9 mouse cellular contexts compared by ENCODE assay signal in the genomic region with DNA sequence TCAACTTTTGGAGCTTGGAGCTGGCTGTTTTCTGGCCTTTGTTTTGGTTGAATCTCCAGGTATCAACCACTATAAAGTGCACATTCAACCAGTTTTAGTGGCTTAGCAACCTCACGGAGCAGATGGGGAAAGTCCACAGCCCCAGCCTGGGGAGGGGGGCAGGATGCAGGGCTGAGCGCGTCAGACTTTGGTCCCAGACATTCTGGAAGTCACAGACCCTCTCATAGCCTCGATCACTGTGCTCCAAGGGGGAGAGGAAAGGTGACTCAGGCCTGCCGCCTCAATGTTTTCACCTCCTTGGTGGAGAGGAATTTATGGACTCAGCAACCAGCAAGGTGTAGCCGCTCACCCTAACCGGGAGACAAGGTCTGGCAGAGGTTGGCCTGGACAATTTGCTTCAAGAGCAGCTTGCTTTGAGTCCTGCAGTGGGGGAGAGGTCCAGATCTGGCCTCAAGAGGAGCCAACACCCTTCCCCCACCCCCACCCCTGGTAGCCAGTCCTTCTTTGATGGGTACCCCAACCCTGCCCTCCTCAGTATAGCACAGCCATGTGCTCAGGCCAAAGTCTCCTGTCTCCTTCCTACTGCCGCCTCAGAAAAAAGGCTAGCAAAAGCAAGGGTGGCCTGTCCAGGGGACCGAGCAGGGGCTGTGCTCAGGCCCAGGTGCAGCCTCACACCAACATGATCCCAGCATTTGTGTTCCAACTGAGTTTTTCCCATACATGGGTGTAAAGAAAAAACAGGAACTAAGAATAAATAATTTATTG. TPM values are rescaled to one million over a fixed set of nuclear protein-coding genes. Genes with fewer than 3 reads are reported as not detected.
DNase-seq lines count a peak whose midpoint lies in the region; ATAC-seq and TF ChIP-seq lines count a peak whose summit lies in the region.
"Had no signal": no experiment of that assay in that cellular context is flagged by ENCODE, and none has a peak within 500 bp of the region (broad histone marks: within the 10 kb centered on the region; RNA-seq: fewer than 3 reads in every experiment).

No protein-coding gene starts in this region.

- H3K27me3 ChIP-seq in liver, embryonic 11.5 days (replicated peaks; ENCODE audit: control insufficient read depth, insufficient read depth, low read length) = no peaks in the 10 kb centered on the region
- 0 out of 2 replicates have a peak, but pooled peaks cover 4% of the 10 kb centered on the region for H3K27me3 ChIP-seq in hindbrain, embryonic 12.5 days
- no peaks in the 10 kb centered on the region; the same call in 1 of the 2 replicates for H3K27me3 ChIP-seq in limb, embryonic 11.5 days (ENCODE audit: control insufficient read depth, insufficient read depth, low read length)
- H3K27me3 ChIP-seq in small intestine, adult 2 months (ENCODE audit: control insufficient read depth, insufficient read depth, low read length) = no peaks in the 10 kb centered on the region

- no peak overlapping the region for H3K4me3 ChIP-seq in liver, embryonic 11.5 days (ENCODE audit: low read depth, low read length)
- peak overlapping the region; percentile 27; the same call in 1 of the 2 replicates for H3K4me3 ChIP-seq in hindbrain, embryonic 12.5 days
- no peak overlapping the region for H3K4me3 ChIP-seq in limb, embryonic 11.5 days (ENCODE audit: low read depth, low read length)
- no peak overlapping the region for H3K4me3 ChIP-seq in small intestine, adult 2 months (ENCODE audit: low read depth, low read length)

- no peak for TF ChIP-seq CTCF in small intestine, adult 2 months (IDR thresholded peaks at IDR 0.05; ENCODE audit: extremely low read depth, insufficient read length, insufficient replicate concordance, low read depth, low read length)

- peak; percentile 35 for DNase-seq in liver, embryonic 11.5 days (ENCODE audit: low spot score)
- no peak for DNase-seq in liver
- DNase-seq in limb, embryonic 11.5 days (ENCODE audit: low spot score) = no peak
- no peak for DNase-seq in adrenal gland, postnatal 10 days
- no peak for DNase-seq in adrenal gland, adult (ENCODE audit: inconsistent age in 2 of 2, low spot score in 1 of 2)
- no peak for DNase-seq in cerebellum, postnatal 4 days (ENCODE audit: low spot score in 2 of 2)

- peak overlapping the region; percentile 26; the same call in 1 of the 2 replicates for H3K9ac ChIP-seq in liver, embryonic 11.5 days (ENCODE audit: low read depth, low read length)
- H3K9ac ChIP-seq in hindbrain, embryonic 12.5 days = no peak overlapping the region
- H3K9ac ChIP-seq in limb, embryonic 11.5 days (ENCODE audit: low read length) = peak overlapping the region; percentile 40; the same call in 1 of the 2 replicates

- TF ChIP-seq POLR2A in small intestine, adult 2 months (IDR thresholded peaks at IDR 0.05; ENCODE audit: low read depth, low read length) = no peak

- H3K27ac ChIP-seq in liver, embryonic 11.5 days (ENCODE audit: low read depth, low read length) = no peak overlapping the region
- H3K27ac ChIP-seq in hindbrain, embryonic 12.5 days = no peak overlapping the region
- no peak overlapping the region for H3K27ac ChIP-seq in limb, embryonic 11.5 days (replicated peaks; ENCODE audit: low read depth, low read length)
- H3K27ac ChIP-seq in small intestine, adult 2 months (ENCODE audit: insufficient read depth, low read depth, low read length) = peak overlapping the region; percentile 24

- peak overlapping the region; percentile 48 for H3K4me2 ChIP-seq in liver, embryonic 11.5 days
- H3K4me2 ChIP-seq in hindbrain, embryonic 12.5 days (replicated peaks) = peak overlapping the region; percentile 59
- H3K4me2 ChIP-seq in limb, embryonic 11.5 days (ENCODE audit: low read depth, severe bottlenecking) = peak overlapping the region; percentile 41; the same call in 1 of the 2 replicates

- 67% methylated on average over 9 of the region's 9 CpGs for WGBS in liver, embryonic 11.5 days
- 74% methylated on average over 9 of the region's 9 CpGs for WGBS in hindbrain, embryonic 12.5 days
- WGBS in limb, embryonic 11.5 days = 58% methylated on average over 9 of the region's 9 CpGs
- 44% methylated on average over 9 of the region's 9 CpGs for WGBS in small intestine, adult 2 months

- no peaks in the 10 kb centered on the region for H3K9me3 ChIP-seq in liver, embryonic 11.5 days (ENCODE audit: control insufficient read depth, low read length)
- H3K9me3 ChIP-seq in hindbrain, embryonic 12.5 days (replicated peaks) = no peaks in the 10 kb centered on the region
- no peaks in the 10 kb centered on the region for H3K9me3 ChIP-seq in limb, embryonic 11.5 days (ENCODE audit: control insufficient read depth, low read length)
- H3K9me3 ChIP-seq: G1E had no signal

- peak; percentile 37 for ATAC-seq in liver, embryonic 11.5 days (replicated peaks; ENCODE audit: low FRiP score)
- ATAC-seq in hindbrain, embryonic 12.5 days (ENCODE audit: low FRiP score) = peak; percentile 65
- ATAC-seq in limb, embryonic 11.5 days (ENCODE audit: insufficient number of reproducible peaks, low FRiP score, low TSS enrichment, low read depth) = peak; percentile 40; the same call in 1 of the 2 replicates

- peaks cover 8% of the 10 kb centered on the region for H3K4me1 ChIP-seq in liver, embryonic 11.5 days (replicated peaks; ENCODE audit: control insufficient read depth, insufficient read depth, low read length)
- H3K4me1 ChIP-seq in hindbrain, embryonic 12.5 days = 0 out of 2 replicates have a peak, but pooled peaks cover 5% of the 10 kb centered on the region
- peaks cover 5% of the 10 kb centered on the region; the same call in 1 of the 2 replicates for H3K4me1 ChIP-seq in limb, embryonic 11.5 days (ENCODE audit: control insufficient read depth, insufficient read depth, low read length)
- peaks cover 19% of the 10 kb centered on the region for H3K4me1 ChIP-seq in small intestine, adult 2 months (ENCODE audit: control insufficient read depth, insufficient read depth, insufficient read length, low read length)

- no peaks in the 10 kb centered on the region for H3K36me3 ChIP-seq in liver, embryonic 11.5 days (ENCODE audit: control insufficient read depth, insufficient read depth, low read length)
- H3K36me3 ChIP-seq in hindbrain, embryonic 12.5 days = no peaks in the 10 kb centered on the region
- H3K36me3 ChIP-seq in limb, embryonic 11.5 days (ENCODE audit: control insufficient read depth, insufficient read depth, low read length) = no peaks in the 10 kb centered on the region
- H3K36me3 ChIP-seq in small intestine, adult 2 months (ENCODE audit: control insufficient read depth, insufficient read depth, low read length) = no peaks in the 10 kb centered on the region
- H3K36me3 ChIP-seq: G1E had no signal

RNA-seq across cellular contexts. Expression of a gene that starts 4.9 kb away (rescaled TPM):
- 0.21 TPM in 1 of 2 replicates, not detected in the other for polyA plus RNA-seq in liver, embryonic 11.5 days (2014; fragmentation: Nextera tagmentation; extraction: Ambion mirVana)
- 0.48 TPM in 1 of 2 replicates, not detected in the other for polyA plus RNA-seq in hindbrain, embryonic 12.5 days (2016; fragmentation: Nextera tagmentation; extraction: Ambion mirVana)
- polyA plus RNA-seq in limb, embryonic 11.5 days (2014; fragmentation: Nextera tagmentation; extraction: Ambion mirVana) = 0.99 and 1.4 TPM in 2 replicates
- 0.06 and 0.25 TPM in 2 replicates for polyA plus RNA-seq in small intestine, adult 2 months (2012; rRNA removed)
- total RNA-seq in adrenal gland, postnatal 10 days (2021) = not detected
- total RNA-seq: G1E had no signal
- polyA plus RNA-seq: G1E had no signal

RNA-seq across cellular contexts. Expression of a gene that starts 12.6 kb away (rescaled TPM):
- not detected in 2 replicates for polyA plus RNA-seq in liver, embryonic 11.5 days (2014; fragmentation: Nextera tagmentation; extraction: Ambion mirVana)
- polyA plus RNA-seq in hindbrain, embryonic 12.5 days (2016; fragmentation: Nextera tagmentation; extraction: Ambion mirVana) = not detected in 2 replicates
- not detected in 2 replicates for polyA plus RNA-seq in limb, embryonic 11.5 days (2014; fragmentation: Nextera tagmentation; extraction: Ambion mirVana)
- 22.9 and 150 TPM in 2 replicates for polyA plus RNA-seq in small intestine, adult 2 months (2012; rRNA removed)
- total RNA-seq in adrenal gland, postnatal 10 days (2021) = under 1 TPM in 1 of 2 experiments, not detected in 1; 0.24 TPM
- total RNA-seq: G1E had no signal
- polyA plus RNA-seq: G1E had no signal

RNA-seq across cellular contexts. Expression of a gene that starts 37.9 kb away (rescaled TPM):
- polyA plus RNA-seq in liver, embryonic 11.5 days (2014; fragmentation: Nextera tagmentation; extraction: Ambion mirVana) = not detected in 2 replicates
- polyA plus RNA-seq in hindbrain, embryonic 12.5 days (2016; fragmentation: Nextera tagmentation; extraction: Ambion mirVana) = not detected in 2 replicates
- polyA plus RNA-seq in limb, embryonic 11.5 days (2014; fragmentation: Nextera tagmentation; extraction: Ambion mirVana) = not detected in 2 replicates
- not detected in 2 replicates for polyA plus RNA-seq in small intestine, adult 2 months (2012; rRNA removed)
- total RNA-seq in adrenal gland, postnatal 10 days (2021) = not detected
- total RNA-seq: G1E had no signal
- polyA plus RNA-seq: G1E had no signal

RNA-seq across cellular contexts. Expression of a gene that starts 45.0 kb away (rescaled TPM):
- not detected in 2 replicates for polyA plus RNA-seq in liver, embryonic 11.5 days (2014; fragmentation: Nextera tagmentation; extraction: Ambion mirVana)
- 0.31 and 0.34 TPM in 2 replicates for polyA plus RNA-seq in hindbrain, embryonic 12.5 days (2016; fragmentation: Nextera tagmentation; extraction: Ambion mirVana)
- polyA plus RNA-seq in limb, embryonic 11.5 days (2014; fragmentation: Nextera tagmentation; extraction: Ambion mirVana) = 0.20 and 0.27 TPM in 2 replicates
- polyA plus RNA-seq in small intestine, adult 2 months (2012; rRNA removed) = 3.9 and 4.0 TPM in 2 replicates
- under 1 TPM; 0.70 to 0.99 TPM for total RNA-seq in adrenal gland, postnatal 10 days (2021)
- total RNA-seq: G1E had no signal
- polyA plus RNA-seq: G1E had no signal

RNA-seq across cellular contexts. Expression of a gene that starts 51.5 kb away (rescaled TPM):
- not detected in 2 replicates for polyA plus RNA-seq in liver, embryonic 11.5 days (2014; fragmentation: Nextera tagmentation; extraction: Ambion mirVana)
- not detected in 2 replicates for polyA plus RNA-seq in hindbrain, embryonic 12.5 days (2016; fragmentation: Nextera tagmentation; extraction: Ambion mirVana)
- polyA plus RNA-seq in limb, embryonic 11.5 days (2014; fragmentation: Nextera tagmentation; extraction: Ambion mirVana) = not detected in 2 replicates
- polyA plus RNA-seq in small intestine, adult 2 months (2012; rRNA removed) = not detected in 2 replicates
- total RNA-seq in adrenal gland, postnatal 10 days (2021) = not detected
- total RNA-seq: G1E had no signal
- polyA plus RNA-seq: G1E had no signal

Comparison
In these comparisons a context has a peak if more than half of its experiments do, and no peak if none do; other contexts are left out.
1. RNA of a gene that starts 12.6 kb away (polyA plus RNA-seq): 22.9 to 150 TPM in small intestine, adult 2 months; not detected in hindbrain, embryonic 12.5 days, not detected in liver, embryonic 11.5 days and not detected in limb, embryonic 11.5 days; every median in the first group is over 10 times any median in the second.
2. Peak in every context shown above with its lines, with median percentiles within 50 percentile points of each other: ATAC-seq and H3K4me2 ChIP-seq.